Mouse (Mus musculus) liver, embryonic 18 days (tissue): ENCODE measurements around the gene Vmn2r10. TPM values are rescaled to one million over a fixed set of nuclear protein-coding genes. Genes with fewer than 3 reads are reported as not detected.

Experiments
- polyA plus RNA-seq: library from polyadenylated mRNA; depleted of rRNA; stranded (reverse); fragments of >200 nt; gene quantifications from 2 replicates; pipeline ENCODE4 v1.2.3, GENCODE M21; 2012; rRNA removed

The Vmn2r10 gene
- not detected in 2 replicates for polyA plus RNA-seq

DNA sequence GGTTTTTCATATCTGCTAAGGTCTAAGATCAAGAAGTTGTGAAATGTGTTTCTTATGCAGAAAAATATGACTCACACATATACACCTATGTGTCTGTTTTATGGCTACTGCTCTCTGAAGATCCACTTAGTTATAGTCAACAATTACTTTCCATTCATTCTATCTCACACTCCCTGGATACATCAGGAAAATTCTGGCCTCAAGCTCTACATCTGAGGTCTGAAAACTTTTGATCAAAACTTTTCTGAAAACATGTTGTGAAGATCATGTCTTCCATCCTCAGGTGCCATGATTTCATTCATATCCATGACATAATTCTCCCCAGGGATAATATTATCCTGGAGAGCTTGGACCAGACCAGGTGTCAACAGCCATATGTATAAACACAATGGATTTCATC is at the start of gene Vmn2r10:
Gene Vmn2r10, minus strand, starts transcription at position 101 of the 400 bp plus-strand sequence.

Other genes starting within 250 kb of the Vmn2r10 start
- gene Rnf212, start 231.5 kb downstream of the Vmn2r10 start, polyA plus RNA-seq, result 1.2 and 2.3 TPM in 2 replicates
- not detected in 2 replicates for gene Tmed11, start 211.2 kb downstream of the Vmn2r10 start, polyA plus RNA-seq
- not detected in 2 replicates for gene Vmn2r8, start 197.7 kb downstream of the Vmn2r10 start, polyA plus RNA-seq
- not detected in 2 replicates for gene Vmn2r9, start 153.9 kb downstream of the Vmn2r10 start, polyA plus RNA-seq
- not detected in 2 replicates for gene Vmn2r11, start 53.0 kb upstream of the Vmn2r10 start, polyA plus RNA-seq
- gene Vmn2r12, start 91.4 kb upstream of the Vmn2r10 start, polyA plus RNA-seq, result not detected in 2 replicates
- gene Vmn2r13, start 185.7 kb upstream of the Vmn2r10 start, polyA plus RNA-seq, result not detected in 2 replicates
- not detected in 2 replicates for gene Vmn2r14, start 218.2 kb upstream of the Vmn2r10 start, polyA plus RNA-seq